Mouse (Mus musculus) cerebellum, adult 11-12 months (tissue): ENCODE data around the gene Rrnad1.

Experiments
- DNase-seq: peaks from one replicate; pipeline ENCODE4 v3.0.0; 2022

Rrnad1 gene

DNA sequence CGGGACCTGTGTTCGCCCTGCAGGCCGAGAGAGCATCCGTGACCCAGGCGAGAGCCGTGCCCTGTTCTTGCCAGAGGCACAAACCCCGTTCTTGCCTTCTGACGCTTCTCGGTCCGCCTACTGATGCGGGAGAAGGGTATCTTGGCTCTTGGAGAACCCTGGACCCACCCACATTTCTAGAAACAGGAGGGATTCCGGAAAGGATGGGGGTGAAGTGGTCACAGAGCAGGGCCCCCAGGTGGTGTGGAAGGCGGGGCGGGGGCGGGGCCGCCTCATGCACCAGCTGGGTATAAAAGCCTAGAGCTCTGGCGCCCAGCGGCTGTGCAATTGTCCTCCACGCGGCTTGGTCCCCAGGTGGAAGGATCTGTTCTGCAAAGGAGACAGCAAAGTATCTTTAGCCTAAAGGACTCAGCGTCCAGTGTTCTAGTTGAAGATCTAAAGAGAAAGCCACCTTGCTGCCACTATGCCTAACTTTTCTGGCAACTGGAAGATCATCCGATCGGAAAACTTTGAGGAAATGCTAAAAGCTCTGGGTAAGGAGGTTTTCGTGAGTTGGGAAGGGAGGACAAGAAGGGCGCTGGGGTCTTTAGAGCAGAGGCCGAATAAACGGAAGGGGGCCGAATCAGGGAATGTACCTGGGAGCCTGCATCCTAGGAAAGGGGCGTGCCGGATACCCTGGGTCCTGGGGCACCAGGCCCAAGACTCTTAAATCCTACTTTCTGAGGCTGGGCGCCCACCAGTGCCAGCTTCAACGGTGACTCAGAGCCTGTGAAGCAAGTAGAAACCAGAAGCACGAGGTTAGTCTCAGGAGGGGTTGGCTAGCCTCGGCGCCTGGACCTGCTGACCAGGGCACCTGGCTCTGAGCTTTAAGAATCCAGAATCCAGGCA lies 18.1 kb upstream of the Rrnad1 start, which contains the start of gene Crabp2:
Crabp2 (plus strand) TSS at position 289 of the 888 bp plus-strand sequence.
- no peak for DNase-seq

DNA sequence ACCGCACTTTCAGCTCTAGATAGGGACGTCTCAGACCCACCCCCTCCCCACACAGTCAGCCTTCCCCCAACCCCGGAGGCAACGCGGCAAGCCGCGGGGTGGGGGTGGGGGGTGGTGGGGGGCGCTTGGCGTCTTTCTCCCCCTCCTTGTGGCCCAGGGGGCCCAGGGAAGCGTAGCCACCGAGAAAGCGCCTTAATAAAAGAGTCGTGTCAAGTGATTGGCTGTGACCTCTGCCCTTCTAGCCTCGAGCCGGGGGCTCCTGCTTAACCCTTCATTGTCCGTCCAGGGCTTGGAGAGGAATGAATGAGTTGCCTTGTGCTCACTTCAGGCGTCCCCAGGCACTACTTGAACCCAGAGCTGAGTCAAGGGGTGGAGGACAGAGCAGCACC lies 17.3 kb upstream of the Rrnad1 start:
- no peak for DNase-seq

DNA sequence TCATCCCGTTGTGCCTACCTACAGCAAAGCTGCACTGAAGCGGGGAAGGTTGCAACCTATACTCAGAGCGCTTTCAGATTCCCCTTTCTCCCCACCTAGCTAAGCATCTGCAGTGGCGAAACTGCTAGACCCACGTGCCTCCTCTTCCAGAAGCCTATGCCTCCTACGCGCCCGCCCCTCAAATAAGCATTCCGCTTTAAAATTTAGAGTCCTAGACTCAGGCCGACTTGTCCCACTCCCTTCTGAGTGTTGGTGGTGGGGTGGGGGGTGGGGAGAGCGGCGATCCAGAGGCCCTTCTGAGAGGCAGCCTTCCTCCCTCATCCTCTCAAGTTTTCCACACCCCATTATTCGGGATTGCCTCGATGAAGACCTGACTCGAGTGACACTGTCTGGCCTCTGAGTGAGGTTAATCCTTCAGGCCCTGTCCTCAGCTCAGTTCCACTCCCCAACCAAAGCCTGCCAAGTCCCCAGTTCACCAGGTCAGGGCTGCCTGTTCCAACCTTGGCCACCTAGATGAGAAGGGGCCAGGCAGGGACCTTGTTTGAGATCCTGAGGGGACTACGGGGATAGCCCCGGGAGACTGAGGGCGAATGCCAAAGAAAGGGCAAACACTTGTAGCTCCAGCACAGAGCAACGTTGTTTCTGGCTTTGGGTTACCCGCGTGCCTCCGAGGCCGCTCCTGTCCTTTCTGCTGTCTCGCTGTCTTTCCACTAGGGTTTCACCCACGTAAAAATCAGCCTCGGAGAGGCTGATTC lies 16.7 kb upstream of the Rrnad1 start:
- no peak for DNase-seq

DNA sequence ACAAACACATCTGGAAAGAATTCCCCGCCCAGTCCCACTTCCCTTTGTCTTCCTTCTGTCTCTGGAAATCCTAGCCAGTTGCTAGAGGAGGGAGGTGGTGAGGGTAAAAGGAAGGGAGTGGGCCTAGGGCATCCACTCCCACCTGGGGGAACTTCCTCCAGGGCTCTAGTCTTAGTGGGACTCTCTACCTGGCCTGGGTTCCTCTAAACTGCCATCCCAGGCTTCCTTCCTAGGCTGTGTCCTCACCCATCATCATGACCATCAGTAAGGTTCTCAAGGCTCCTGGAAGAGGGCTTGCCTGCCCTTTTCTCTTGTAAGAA lies 16.0 kb upstream of the Rrnad1 start:
- DNase-seq: no peak

DNA sequence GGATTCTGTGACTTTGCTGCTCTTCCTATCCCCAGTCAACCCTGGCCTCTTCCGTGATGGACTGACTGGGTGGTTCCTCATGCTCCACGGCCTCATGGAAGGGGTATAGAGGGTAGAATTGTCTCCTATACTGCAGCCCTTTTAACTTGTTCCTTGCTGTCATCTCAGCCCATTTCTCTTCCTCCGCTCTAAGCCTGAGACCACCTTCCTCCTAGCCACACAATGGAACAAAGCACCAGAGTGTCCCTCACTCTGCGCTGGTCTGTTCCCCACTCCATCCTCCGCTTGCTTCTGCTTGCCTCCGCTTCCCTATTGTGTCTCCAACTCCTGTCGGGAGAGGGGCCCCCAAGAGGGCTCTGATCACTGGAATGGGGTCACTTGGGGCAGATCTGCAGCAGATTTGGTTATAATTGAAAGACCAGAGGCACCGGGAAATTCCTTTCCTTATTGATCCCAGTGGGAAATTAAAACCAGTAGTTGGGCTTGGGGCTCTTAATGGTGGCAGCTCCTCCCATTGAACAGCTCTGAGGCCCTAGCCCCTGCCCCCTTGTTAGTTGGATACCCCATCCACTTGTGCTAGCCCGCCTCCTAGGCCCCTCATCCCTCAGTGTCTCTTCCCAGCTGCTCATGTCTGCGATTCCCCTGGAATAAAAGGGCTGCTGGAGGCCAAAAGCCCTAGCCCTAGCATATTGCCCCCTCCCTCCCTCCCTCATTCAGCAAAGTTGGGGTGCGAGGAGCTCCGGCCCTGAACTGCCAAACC lies 15.4 kb upstream of the Rrnad1 start:
- no peak for DNase-seq

DNA sequence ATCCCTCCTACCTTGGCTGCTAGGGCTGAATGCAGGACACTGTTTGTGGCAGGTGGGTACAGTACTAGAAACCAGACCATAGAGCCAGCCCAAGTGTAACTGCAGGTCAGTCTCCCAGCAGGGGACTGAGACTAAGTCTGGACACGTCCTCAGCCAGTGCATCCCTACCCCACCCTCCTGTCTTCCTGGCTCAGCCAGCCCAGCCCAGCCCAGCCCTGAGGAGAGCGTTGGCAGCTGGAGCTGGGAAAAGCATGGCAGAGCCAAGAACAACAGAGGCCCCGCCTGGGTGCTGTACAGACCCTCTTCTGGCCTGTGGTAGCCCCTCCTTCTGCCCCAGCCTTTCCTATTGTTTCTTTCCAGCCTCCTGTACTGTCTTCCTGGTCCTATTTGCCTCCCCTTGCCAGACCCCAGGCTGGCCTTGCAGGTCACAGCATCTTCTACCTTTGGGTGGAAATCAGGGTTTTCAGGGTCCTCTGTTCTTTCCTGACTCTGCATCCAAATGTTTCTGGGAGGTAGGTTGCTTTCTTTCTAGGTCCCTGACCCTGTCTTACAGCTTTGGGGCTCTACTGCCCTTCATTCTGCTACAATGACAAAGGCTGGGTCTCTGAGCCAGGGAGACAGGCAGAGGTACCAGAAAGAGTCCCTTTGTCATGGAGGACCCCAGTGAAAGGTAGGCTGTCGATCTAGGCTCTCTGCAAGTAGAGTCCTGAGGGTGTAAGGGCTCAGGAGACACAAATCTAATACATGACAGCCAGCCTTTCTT lies 14.5 kb upstream of the Rrnad1 start:
- no peak for DNase-seq

DNA sequence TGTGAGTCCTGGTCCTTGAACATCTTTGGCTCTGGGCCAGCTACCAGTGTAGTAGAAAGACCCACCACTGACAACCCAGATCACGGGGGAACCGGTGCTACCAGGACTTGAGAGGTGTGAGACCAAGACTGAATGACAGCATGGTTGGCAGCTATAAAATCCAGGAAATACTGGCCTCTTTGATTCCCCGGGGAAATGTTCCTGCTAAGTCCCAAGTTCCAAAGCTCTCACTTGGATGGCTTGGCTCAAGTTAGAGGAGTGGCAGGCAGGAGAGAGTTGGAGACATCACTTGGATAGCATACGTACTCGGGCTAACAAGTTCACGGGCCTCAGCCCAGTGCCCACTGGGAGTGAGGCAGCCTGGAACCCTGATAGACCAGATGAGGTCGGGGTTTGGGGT lies 13.1 kb upstream of the Rrnad1 start:
- no peak for DNase-seq

DNA sequence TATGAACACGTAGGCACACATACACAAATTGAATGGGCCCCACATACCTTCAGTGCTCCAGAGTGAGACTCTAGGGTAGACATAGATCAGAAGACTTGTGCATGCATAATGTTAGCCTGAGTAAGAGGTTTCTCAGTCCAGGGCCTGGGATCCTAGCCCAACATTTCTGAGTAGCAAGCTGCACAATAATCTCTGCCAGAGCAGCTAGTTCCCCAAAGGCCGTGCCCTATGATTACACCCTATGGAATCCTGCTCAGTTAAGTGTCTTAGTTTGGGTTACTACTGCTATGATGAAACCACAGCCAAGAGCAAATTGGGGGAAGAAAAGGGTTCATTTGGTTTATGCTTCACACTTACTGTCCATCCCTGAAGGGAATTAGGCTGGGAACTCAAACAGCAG lies 12.0 kb upstream of the Rrnad1 start:
- no peak for DNase-seq

DNA sequence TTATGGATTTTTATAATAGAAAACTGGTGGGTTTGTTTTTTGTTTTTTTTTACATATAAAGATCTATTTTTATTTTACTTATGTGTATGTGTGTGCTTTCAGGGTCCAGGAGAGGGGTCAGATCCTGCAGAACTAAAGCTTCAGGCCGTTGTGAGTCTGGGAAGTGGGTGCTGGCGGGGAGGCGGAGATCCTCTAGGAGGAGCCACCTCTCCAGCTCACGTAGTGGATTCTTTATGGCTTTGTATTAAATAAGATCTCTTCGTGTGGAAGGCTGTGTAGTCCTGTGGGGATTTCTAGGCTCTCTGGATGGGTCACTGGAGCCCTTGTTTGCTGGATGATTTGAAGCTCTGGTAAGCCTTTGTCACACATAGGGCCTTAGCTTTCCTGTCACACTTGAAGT lies 10.1 kb upstream of the Rrnad1 start:
- no peak for DNase-seq

DNA sequence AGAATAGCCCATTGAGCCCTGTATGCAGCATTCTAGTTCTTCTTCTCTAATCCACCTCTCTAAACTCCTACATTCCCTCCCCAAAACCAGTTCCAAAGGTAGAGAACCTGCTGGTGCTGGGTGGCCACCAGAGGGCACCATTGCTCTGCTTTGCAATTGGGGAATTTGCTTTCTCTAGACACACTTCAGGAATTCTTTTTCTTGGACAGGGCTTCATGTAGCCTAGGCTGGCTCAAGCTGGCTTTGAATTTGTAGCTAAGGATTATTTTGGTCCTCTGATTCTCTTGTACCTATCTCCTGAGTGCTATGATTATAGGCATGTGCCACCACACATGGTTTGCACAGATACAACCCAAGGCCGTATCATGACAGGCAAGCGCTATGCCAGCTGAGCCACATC lies 5.3 kb upstream of the Rrnad1 start:
- peak; percentile 58 for DNase-seq

DNA sequence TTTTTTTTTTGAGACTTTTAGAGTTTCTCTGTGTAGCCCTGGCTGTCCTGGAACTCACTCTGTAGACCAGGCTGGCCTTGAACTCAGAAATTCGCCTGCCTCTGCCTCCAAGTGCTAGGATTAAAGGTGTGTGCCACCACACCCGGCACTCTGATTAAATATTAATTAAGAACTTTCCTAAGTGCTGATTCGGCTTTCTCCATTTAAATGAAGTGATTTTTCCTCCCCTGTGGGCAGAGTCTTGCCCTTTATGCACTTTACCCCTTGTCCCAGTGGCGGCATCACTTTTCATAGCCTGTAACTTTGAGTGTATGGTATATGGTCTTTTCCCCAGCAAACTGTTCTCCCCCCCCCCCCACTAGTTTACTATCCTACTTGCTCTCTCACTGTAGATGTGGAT lies 4.7 kb upstream of the Rrnad1 start:
- DNase-seq: no peak

DNA sequence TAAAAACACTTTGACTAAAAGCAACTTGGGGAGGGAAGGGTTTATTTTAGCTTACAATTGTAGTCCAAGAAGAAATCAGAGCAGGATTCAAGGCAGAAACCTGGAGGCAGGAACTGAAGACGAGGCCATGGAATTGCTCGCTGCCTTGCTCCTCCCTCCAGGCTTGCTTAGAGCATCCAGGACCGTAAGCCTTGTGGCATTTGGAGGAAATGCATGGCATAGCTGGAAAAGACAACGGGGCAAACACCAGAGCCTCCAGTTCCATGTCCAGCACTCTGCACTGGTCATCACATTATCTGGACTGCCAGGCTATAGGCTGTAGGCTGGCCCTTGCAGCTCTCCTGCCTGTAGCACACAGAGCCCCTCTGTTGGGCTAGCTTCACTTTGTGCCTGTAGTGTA lies 4.0 kb upstream of the Rrnad1 start:
- DNase-seq: no peak

DNA sequence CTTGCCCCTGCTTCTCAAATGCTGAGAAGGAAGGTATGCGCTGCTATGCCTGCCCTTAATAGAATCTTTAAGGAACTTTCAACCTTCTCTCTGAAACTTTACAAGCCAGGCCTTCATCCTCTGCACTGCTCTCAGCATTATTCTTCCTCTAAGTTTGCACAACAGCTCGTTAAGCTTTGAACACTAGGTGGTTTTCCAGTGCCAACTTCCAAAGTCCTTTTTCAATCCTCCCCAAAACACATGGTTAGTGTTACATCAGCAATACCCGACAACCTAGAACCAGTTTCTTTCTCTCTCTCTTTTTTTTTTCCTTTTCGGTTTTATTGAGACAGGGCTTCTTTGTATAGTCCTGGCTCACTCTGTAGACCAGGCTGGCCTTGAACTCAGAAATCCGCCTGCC lies 3.5 kb upstream of the Rrnad1 start:
- DNase-seq: no peak

DNA sequence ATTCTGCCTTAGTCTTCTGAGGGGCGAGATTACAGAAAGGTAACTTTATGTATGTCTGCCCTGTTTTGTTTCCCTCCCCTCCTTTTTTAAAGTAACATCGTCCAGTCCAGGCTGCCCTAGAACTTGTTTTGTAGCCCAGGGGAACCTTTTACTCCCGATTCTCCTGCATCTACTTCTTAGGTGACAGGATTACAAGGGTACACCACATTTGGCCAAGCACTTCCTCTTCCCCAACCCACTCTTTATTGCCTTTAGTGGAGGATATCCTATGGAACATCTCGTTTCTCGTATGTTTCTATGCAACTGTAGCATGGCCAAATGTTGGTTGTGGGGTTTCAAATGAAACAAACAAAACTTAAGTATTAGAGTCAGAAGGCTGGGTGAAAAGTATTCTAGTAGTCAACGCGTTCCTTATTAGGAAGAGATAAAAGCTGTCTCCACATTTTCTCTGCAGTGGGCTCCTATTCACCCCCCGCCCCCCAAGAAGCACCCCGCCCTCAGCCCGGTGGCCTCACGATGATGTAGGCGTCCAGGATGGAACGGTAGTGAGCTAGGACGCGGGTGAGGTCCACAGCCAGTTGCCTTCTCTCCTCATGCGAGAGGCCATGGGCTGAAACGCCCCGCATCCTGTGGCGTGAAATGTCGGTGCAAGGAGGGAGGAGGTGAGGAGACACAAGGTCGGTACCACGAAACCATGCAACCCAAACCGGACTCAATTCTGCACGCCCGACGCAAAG lies 1.0 kb downstream of the Rrnad1 start:
- no peak for DNase-seq

DNA sequence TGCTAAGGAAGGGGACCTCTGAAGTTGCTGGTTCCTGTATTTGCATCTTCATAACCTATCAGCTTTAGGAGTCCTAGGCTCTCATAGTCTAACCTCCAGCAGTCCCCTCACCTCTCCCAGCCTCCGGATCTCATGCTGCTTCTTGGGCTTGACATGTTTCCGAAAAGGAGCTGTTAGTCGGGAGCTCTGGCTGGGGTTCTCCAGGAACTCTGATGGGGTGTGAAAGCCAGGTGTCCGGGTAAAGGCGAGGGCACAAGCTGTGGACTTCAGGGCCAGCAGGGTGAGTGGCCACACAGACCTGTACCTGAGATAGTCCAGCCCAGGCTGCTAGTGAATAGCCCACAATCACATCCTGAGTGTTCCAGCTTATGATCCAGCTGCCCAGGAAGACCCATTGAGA lies 3.1 kb downstream of the Rrnad1 start:
- no peak for DNase-seq

DNA sequence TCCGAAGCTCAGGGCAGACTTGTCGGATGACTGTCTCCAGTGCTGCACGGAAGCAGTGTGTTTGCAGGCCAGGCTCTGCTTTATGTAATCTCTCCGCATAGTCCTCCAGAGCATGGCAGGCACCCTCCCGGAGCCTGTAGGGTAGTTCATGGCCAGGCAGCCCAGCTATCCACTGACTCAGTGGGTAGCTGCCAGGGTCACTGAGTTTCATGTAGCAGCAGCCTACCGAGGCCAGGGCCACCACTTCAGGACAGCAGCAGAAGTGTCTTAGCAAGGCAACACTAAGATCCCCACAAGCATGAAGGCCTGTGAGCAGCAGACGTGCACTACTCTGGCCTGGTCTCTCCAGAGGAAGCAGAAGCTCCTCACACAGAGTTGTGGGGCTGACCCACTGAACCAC lies 5.5 kb downstream of the Rrnad1 start:
- DNase-seq: no peak

DNA sequence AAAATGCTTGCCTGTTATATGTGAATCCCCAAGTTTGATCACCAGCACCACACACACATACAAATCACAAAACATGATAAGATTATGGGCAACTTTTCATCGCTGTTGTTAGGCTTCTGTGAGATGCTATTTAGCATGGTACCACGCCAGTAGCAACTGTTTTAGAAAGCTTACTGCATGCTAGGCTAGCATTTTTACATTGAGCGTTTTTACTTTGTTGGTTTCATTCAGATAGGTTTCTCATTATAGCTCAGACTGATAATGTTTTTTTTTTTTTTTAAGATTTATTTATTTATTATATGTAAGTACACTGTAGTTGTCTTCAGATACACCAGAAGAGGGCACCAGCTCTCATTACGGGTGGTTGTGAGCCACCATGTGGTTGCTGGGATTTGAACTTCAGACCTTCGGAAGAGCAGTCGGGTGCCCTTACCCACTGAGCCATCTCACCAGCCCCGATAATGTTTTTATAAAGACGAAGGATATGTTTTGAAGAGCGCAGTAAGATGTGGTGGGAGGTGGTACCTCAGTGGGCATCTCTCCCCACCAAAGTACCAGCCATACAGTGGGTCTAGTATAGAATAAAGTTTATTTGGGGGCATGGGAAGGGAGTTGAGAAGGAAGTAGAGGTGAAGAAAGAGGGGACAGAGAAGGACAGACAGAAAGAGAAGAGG lies 10.1 kb downstream of the Rrnad1 start:
- peak; percentile 10 for DNase-seq

DNA sequence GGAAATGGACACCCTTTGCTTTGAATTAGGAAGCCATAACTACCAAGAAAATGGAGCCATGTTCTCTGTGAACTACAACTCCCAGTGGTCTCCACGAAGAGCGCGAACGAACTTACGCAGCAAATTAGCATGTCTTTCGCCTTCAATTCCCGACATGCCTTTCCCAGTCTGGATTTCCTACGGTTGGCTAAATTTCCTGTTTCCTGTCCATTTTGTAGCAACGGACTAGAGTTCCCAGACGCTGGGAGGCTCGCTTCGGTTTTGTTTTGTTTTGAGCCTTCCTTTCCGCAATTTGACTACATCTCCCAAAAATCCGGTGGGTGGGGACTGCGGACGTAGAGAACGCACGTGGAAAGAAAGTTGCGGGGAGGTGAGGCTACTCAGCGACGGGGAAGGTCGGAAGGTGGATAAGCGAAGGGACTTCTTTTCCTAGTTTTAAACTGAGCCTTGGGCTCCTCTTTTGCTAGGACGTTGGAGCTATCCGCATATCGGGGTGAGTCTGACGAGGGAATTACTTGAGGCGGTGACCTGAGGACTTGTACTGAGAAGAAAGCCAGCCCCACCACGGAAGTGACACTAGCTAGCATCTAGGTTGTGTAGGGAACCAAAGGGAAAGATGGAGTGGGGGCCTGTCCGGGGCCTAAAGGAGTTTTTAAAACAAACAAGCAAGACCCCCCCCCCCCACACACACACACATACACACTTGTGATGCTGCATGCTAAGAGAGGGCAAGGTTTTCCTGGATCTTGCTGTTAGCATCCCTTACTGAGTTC lies 11.0 kb downstream of the Rrnad1 start, which contains the start of gene Mrpl24:
Mrpl24 (plus strand) TSS at position 171 of the 773 bp plus-strand sequence.
- peak; percentile 85 for DNase-seq

DNA sequence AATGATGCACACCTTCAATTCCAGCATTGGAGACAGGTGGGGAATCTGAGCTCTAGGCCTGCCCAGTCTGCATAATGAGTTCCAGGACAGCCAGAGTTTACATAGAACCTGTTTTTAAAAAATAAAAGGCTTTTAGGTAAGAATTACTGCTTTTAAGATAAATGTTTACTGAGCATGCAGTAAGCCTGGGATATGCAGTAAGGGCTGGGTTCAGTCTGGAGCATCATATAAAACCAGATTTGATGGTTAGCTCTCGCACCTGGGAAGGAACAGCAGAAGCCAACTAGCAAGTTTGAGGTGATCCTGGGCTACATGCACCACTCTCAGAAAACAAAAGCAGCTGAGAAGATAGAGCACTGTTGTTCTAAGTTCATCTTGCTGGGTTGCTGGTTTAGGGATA lies 12.0 kb downstream of the Rrnad1 start:
- peak; percentile 15 for DNase-seq

DNA sequence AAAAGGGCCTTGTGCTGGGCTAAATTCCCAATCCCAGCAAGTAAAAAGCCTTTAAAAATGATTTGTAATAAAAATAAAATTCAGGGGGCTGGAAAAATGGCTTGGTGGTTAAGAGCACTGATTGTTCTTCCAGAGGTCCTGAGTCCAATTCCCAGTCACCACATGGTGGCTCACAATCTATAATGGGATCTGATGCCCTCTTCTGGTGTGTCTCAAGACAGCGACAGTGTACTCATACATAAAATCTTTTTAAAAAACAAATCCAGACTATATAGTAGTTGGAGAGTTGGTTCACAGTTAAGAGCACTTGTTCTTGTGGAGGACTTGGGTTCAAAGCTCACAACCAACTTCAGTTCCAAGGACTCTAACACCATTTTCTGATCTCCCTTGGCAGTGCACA lies 13.5 kb downstream of the Rrnad1 start:
- DNase-seq: peak; percentile 4

DNA sequence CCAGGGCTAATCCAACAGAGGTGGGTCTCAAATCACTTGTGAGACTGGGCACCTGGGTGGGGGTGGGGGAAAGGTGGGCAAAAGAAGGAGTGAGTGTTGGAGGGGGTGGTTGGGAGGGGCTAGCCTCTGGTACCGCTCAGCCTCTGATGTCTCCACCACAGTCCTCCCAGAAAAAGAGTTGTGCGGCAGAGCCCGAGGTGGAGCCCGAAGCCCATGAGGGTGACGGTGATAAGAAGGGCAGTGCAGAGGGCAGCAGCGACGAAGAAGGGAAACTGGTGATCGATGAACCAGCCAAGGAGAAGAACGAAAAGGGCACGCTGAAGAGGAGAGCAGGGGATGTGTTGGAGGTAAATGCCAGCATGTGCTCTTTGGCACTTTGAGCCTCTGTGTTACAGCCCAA lies 16.6 kb downstream of the Rrnad1 start:
- DNase-seq: peak; percentile 26
